Mouse (Mus musculus): ENCODE measurements around the gene Smyd3. TPM values are rescaled to one million over a fixed set of nuclear protein-coding genes. Genes with fewer than 3 reads are reported as not detected.

Smyd3 gene
- polyA plus RNA-seq, 1 experiment: 40.2 TPM

- H3K9ac ChIP-seq (ENCODE audit: low read depth, poor library complexity, severe bottlenecking): no peak overlapping the region
- no peak for TF ChIP-seq EP300 (IDR thresholded peaks at IDR 0.05; ENCODE audit: insufficient read depth, low read depth, low read length)
- no peak for TF ChIP-seq CTCF (IDR thresholded peaks at IDR 0.05; ENCODE audit: low read depth, low read length)
- no peak for TF ChIP-seq POLR2A (IDR thresholded peaks at IDR 0.05; ENCODE audit: insufficient read depth, low read length)
- H3K27me3 ChIP-seq (ENCODE audit: control insufficient read depth, insufficient read depth, low read length, poor library complexity, severe bottlenecking): no peaks in the 10 kb centered on the region
- H3K27ac ChIP-seq (ENCODE audit: insufficient read depth, low read length): no peak overlapping the region
- H3K4me3 ChIP-seq (ENCODE audit: low read depth, low read length): no peak overlapping the region
- H3K9me3 ChIP-seq (replicated peaks; ENCODE audit: control insufficient read depth, insufficient read depth, low read length, poor library complexity, severe bottlenecking): no peaks in the 10 kb centered on the region
- peaks cover 6% of the 10 kb centered on the region for H3K4me1 ChIP-seq (ENCODE audit: control insufficient read depth, insufficient read depth, low read length)
- no peaks in the 10 kb centered on the region for H3K36me3 ChIP-seq (ENCODE audit: control insufficient read depth, insufficient read depth, low read length, poor library complexity, severe bottlenecking)
Observed at GRCm38 (mm10) chr1:179197156-179197555, 320.7 kb downstream of the Smyd3 start.

- Histone ChIP-seq H3K27ac (ENCODE audit: insufficient read depth, low read length) (no peak overlapping the region), H3K36me3 (ENCODE audit: control insufficient read depth, insufficient read depth, low read length, poor library complexity, severe bottlenecking) (no peaks in the 10 kb centered on the region), H3K4me3 (ENCODE audit: low read depth, low read length) (no peak overlapping the region), H3K27me3 (ENCODE audit: control insufficient read depth, insufficient read depth, low read length, poor library complexity, severe bottlenecking) (no peaks in the 10 kb centered on the region), H3K9ac (ENCODE audit: low read depth, poor library complexity, severe bottlenecking) (no peak overlapping the region), H3K4me1 (ENCODE audit: control insufficient read depth, insufficient read depth, low read length) (peaks cover 6% of the 10 kb centered on the region), H3K9me3 (replicated peaks; ENCODE audit: control insufficient read depth, insufficient read depth, low read length, poor library complexity, severe bottlenecking) (no peaks in the 10 kb centered on the region)
- TF ChIP-seq CTCF (IDR thresholded peaks at IDR 0.05; ENCODE audit: low read depth, low read length) (peak; percentile 22), EP300 (IDR thresholded peaks at IDR 0.05; ENCODE audit: insufficient read depth, low read depth, low read length) (no peak)
Observed at GRCm38 (mm10) chr1:179196422-179196821, 321.4 kb downstream of the Smyd3 start.

- Histone ChIP-seq H3K27me3 (ENCODE audit: control insufficient read depth, insufficient read depth, low read length, poor library complexity, severe bottlenecking) (no peaks in the 10 kb centered on the region), H3K27ac (ENCODE audit: insufficient read depth, low read length) (no peak overlapping the region), H3K4me3 (ENCODE audit: low read depth, low read length) (no peak overlapping the region), H3K9me3 (replicated peaks; ENCODE audit: control insufficient read depth, insufficient read depth, low read length, poor library complexity, severe bottlenecking) (no peaks in the 10 kb centered on the region), H3K36me3 (ENCODE audit: control insufficient read depth, insufficient read depth, low read length, poor library complexity, severe bottlenecking) (no peaks in the 10 kb centered on the region), H3K9ac (ENCODE audit: low read depth, poor library complexity, severe bottlenecking) (no peak overlapping the region), H3K4me1 (ENCODE audit: control insufficient read depth, insufficient read depth, low read length) (peaks cover 3% of the 10 kb centered on the region)
- TF ChIP-seq EP300 (IDR thresholded peaks at IDR 0.05; ENCODE audit: insufficient read depth, low read depth, low read length) (no peak), POLR2A (IDR thresholded peaks at IDR 0.05; ENCODE audit: insufficient read depth, low read length) (no peak), CTCF (IDR thresholded peaks at IDR 0.05; ENCODE audit: low read depth, low read length) (no peak)
Observed at GRCm38 (mm10) chr1:179192781-179193180, 325.1 kb downstream of the Smyd3 start.

GRCm38 (mm10) chr1:179190837-179191236 lies 327.0 kb downstream of the Smyd3 start:
- Histone ChIP-seq H3K4me1 (ENCODE audit: control insufficient read depth, insufficient read depth, low read length) (no peaks in the 10 kb centered on the region), H3K9ac (ENCODE audit: low read depth, poor library complexity, severe bottlenecking) (no peak overlapping the region), H3K4me3 (ENCODE audit: low read depth, low read length) (no peak overlapping the region), H3K36me3 (ENCODE audit: control insufficient read depth, insufficient read depth, low read length, poor library complexity, severe bottlenecking) (no peaks in the 10 kb centered on the region), H3K27me3 (ENCODE audit: control insufficient read depth, insufficient read depth, low read length, poor library complexity, severe bottlenecking) (no peaks in the 10 kb centered on the region), H3K27ac (ENCODE audit: insufficient read depth, low read length) (no peak overlapping the region), H3K9me3 (replicated peaks; ENCODE audit: control insufficient read depth, insufficient read depth, low read length, poor library complexity, severe bottlenecking) (no peaks in the 10 kb centered on the region)
- TF ChIP-seq EP300 (IDR thresholded peaks at IDR 0.05; ENCODE audit: insufficient read depth, low read depth, low read length) (no peak), POLR2A (IDR thresholded peaks at IDR 0.05; ENCODE audit: insufficient read depth, low read length) (no peak), CTCF (IDR thresholded peaks at IDR 0.05; ENCODE audit: low read depth, low read length) (no peak)

GRCm38 (mm10) chr1:179187171-179187570 lies 330.7 kb downstream of the Smyd3 start:
- no peaks in the 10 kb centered on the region for H3K9me3 ChIP-seq (replicated peaks; ENCODE audit: control insufficient read depth, insufficient read depth, low read length, poor library complexity, severe bottlenecking)
- H3K9ac ChIP-seq (ENCODE audit: low read depth, poor library complexity, severe bottlenecking): no peak overlapping the region
- H3K4me3 ChIP-seq (ENCODE audit: low read depth, low read length): no peak overlapping the region
- H3K27me3 ChIP-seq (ENCODE audit: control insufficient read depth, insufficient read depth, low read length, poor library complexity, severe bottlenecking): no peaks in the 10 kb centered on the region
- no peak overlapping the region for H3K27ac ChIP-seq (ENCODE audit: insufficient read depth, low read length)
- H3K4me1 ChIP-seq (ENCODE audit: control insufficient read depth, insufficient read depth, low read length): no peaks in the 10 kb centered on the region
- no peak for TF ChIP-seq POLR2A (IDR thresholded peaks at IDR 0.05; ENCODE audit: insufficient read depth, low read length)
- no peak for TF ChIP-seq CTCF (IDR thresholded peaks at IDR 0.05; ENCODE audit: low read depth, low read length)
- H3K36me3 ChIP-seq (ENCODE audit: control insufficient read depth, insufficient read depth, low read length, poor library complexity, severe bottlenecking): no peaks in the 10 kb centered on the region

- no peaks in the 10 kb centered on the region for H3K27me3 ChIP-seq (ENCODE audit: control insufficient read depth, insufficient read depth, low read length, poor library complexity, severe bottlenecking)
- H3K9ac ChIP-seq (ENCODE audit: low read depth, poor library complexity, severe bottlenecking): no peak overlapping the region
- TF ChIP-seq POLR2A (IDR thresholded peaks at IDR 0.05; ENCODE audit: insufficient read depth, low read length) (no peak), CTCF (IDR thresholded peaks at IDR 0.05; ENCODE audit: low read depth, low read length) (no peak), EP300 (IDR thresholded peaks at IDR 0.05; ENCODE audit: insufficient read depth, low read depth, low read length) (no peak)
- H3K4me1 ChIP-seq (ENCODE audit: control insufficient read depth, insufficient read depth, low read length): no peaks in the 10 kb centered on the region
- H3K9me3 ChIP-seq (replicated peaks; ENCODE audit: control insufficient read depth, insufficient read depth, low read length, poor library complexity, severe bottlenecking): no peaks in the 10 kb centered on the region
- no peaks in the 10 kb centered on the region for H3K36me3 ChIP-seq (ENCODE audit: control insufficient read depth, insufficient read depth, low read length, poor library complexity, severe bottlenecking)
- no peak overlapping the region for H3K4me3 ChIP-seq (ENCODE audit: low read depth, low read length)
- H3K27ac ChIP-seq (ENCODE audit: insufficient read depth, low read length): no peak overlapping the region
Observed at GRCm38 (mm10) chr1:179184631-179185030, 333.2 kb downstream of the Smyd3 start.
